Mouse (Mus musculus) brain, embryonic 18.5 days (tissue): ENCODE results near the gene Cyp2j9.
"Not testable (repeated sequence)": the region's sequence is repeated elsewhere in the genome, so short reads cannot be mapped to it uniquely, and the experiment has no call there.

Experiments used
- DNase-seq: peaks from one replicate; pipeline ENCODE4 v3.0.0-alpha.2; 2012; ENCODE audit warnings: low read depth, low spot score

Gene Cyp2j9

DNA sequence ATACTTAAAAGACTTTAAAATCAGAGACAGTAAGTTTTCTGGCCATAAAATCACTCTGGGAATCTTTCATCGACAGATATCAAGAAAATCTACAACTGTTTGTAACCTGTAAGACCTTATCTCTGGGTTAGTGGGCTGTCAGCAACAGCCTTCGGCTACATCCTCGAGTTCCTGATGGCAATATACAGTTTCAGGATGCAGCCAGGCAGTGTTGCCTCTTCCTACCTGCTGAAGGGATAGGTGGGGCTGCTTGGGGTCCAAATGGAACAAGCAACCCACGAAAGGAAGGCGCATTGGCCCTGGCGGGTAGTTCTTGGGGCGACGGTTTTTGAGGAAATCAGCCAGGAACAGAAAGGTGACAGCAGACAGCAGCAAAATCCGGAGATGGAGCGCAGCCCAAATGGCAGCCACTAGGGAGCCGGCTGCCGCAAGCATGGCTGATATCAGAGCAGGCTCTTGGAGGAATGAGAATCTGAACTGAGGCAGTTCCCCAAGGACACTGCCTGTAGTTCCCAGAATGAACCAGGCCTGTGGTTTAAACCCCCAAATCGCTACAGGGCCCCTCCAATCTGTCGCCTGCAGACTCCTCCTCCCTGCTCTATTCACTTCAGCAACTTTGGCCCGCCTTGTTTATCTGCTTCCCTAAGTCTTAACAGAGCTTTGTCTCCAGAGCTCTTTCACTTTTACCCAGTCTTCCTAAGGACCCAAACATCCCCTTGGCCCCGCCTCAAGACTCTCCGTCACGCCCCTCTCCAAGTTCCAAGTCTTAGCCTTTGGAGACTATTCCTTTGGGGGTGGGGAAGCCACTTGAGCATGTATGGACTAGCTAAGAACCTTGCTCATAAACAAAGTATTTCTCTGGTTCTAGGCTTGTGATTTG, at the start of gene Cyp2j9:
Cyp2j9 (minus strand) TSS at position 668 of the 880 bp plus-strand sequence.
- DNase-seq: peak; percentile 45

GRCm38 (mm10) chr4:96635455-96635854, 44.1 kb upstream of the Cyp2j9 start:
- DNase-seq: no peak

- no peak for DNase-seq
Observed at GRCm38 (mm10) chr4:96622474-96622873, 31.1 kb upstream of the Cyp2j9 start.

DNA sequence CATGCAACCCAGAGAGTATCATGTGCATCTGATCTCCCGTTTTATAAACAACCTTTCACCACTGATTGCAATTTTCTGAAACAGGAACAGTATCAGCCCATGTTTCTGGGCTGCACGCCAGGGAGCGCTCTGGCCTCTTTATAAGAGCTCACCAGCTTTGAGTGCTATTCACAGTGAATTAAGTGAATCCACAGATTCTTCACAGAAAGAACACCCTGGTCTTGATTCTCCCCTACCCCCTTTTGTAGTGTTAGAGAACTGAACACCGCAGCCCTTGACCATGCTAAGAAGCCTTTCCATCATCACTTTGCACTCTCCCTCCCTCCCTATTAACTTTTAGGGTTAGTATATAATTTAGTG, 393 bp upstream of the Cyp2j9 start:
- DNase-seq: no peak

GRCm38 (mm10) chr4:96581425-96582088, 9.8 kb downstream of the Cyp2j9 start:
- no peak for DNase-seq

GRCm38 (mm10) chr4:96580351-96580750, 11.0 kb downstream of the Cyp2j9 start:
- not testable (repeated sequence) for DNase-seq

GRCm38 (mm10) chr4:96569442-96569841, 21.9 kb downstream of the Cyp2j9 start:
- DNase-seq: no peak

DNA sequence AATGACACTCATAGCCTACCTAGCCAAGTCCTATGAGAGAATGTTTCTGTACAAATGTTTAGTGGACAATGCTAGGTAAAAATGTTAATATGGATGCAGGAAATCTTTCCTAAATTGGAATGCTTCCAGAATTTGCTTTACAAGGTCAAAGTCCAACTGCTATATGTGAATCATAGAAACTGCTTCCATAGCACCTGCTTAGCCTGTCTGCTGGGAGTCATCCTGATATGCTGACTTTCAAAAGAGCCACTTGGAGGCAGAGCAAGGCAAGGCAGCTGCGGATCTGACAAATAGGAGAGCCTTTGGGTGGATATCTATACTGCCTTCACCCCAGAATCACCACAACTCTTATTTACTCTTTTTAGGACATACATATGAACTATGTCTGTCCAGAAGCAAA, 23.4 kb downstream of the Cyp2j9 start:
- DNase-seq: no peak

- DNase-seq: no peak
Observed at GRCm38 (mm10) chr4:96565808-96566207, 25.6 kb downstream of the Cyp2j9 start.

- DNase-seq: no peak
Observed at GRCm38 (mm10) chr4:96560464-96560863, 30.9 kb downstream of the Cyp2j9 start.

DNA sequence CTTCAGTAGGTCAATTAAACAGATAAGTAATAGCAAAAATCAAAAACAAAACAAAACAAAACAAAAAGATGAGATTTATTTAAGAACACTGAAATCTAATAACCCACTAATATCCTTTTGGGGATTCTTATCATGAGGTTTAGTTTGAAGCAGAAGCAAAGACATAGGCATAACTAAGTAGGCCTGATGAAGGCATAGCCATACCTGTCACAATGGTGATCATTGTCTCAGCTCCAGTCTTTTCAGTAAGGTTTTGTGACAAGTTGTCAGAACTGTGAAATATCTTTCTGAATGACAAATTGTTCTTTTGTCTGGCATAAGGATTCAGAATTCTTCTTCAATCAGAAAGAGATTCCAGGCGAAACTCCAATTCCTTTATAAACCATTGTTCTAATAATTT, 31.6 kb downstream of the Cyp2j9 start:
- no peak for DNase-seq

DNA sequence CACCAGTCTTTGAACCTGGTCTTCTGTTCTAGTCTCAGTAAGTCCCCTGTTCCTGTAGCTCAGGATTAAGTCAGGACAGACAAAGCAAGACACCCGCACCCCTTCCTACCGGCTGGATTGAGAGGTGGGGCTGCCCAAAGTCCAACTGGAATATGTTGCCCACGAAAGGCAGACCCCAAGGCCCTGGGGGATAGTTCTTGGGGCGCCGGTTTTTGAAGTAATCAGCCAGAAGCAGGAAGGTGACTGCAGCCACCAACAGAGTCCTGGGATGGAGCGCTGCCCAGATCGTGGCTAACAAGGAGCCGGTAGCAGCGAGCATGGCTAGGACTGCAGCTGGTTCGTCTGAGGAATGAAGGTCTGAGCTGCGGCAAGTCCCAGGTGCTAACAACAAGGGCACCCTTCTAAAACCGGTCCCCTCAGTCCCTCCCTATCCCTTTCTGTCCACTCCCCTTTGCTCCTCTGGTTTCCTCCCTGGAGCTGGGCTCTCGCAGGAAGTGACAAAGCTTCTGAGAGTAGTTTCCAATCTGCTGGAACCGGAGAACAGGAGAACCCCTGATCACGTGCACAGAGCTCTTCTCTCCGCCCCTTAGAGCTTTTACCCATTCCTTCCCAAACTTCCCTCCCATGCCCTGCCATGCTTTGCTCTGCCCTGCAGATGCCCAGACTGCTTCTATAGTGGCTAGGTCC, 38.1 kb downstream of the Cyp2j9 start, which contains the start of gene Cyp2j6:
Cyp2j6 (minus strand) TSS at position 529 of the 687 bp plus-strand sequence.
- DNase-seq: no peak

GRCm38 (mm10) chr4:96551619-96552018, 39.8 kb downstream of the Cyp2j9 start:
- DNase-seq: no peak

DNA sequence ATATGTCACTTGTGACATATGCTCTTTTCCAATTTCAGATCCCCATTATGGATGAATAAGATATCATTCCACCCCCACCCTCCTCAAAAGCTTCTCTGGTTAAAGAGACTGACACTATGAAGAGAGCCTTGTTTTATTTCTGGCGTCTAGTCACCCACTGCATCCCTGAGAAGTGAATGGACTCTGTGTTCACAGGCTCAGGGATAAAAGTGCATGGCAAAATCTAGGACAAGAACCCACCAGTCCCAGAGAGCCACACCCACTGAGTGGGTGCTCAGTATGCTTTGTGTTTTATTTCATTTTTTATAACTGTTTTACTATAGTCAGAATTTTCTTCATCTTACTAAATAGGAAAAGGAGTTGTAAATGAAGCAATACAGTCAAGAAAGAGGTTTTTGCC, 45.4 kb downstream of the Cyp2j9 start:
- no peak for DNase-seq

- DNase-seq: no peak
Observed at GRCm38 (mm10) chr4:96525772-96526171, 65.6 kb downstream of the Cyp2j9 start.

- DNase-seq: no peak
Observed at GRCm38 (mm10) chr4:96522256-96522655, 69.1 kb downstream of the Cyp2j9 start.
